Mouse (Mus musculus): ENCODE measurements around the gene Hoxb9. TPM values are rescaled to one million over a fixed set of nuclear protein-coding genes. Genes with fewer than 3 reads are reported as not detected.

Gene Hoxb9
- total and polyA plus RNA-seq, 2 experiments from 2014 or later = not detected

DNA sequence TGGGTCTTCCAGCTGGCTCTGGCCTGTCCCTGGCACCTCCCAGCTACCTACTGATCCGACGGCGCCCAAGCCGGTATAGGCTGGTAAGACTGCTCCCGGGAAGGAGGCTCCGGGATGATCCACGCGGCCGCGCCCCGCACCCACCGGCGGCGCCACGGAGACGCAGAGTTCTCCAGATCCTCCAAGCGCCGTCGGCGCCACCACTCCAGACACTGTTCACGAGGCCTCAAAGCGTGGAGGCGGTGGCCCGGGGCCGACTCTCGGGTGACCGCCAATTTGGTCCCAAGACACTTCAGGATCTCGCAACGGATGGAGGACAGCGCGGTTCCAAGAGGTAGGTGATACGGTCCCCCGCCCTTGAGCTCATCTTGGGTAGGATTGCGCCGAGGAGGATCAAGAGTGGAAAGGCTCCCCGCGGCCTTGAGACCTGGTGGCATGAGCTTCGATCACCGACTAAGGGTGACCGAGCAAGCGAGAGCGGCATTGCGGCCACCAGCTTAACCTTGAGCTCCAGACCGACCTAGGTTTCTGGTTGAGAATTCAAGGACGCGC is 19.7 kb upstream of the Hoxb9 start:
- Histone ChIP-seq H3K27me3 (ENCODE audit: insufficient read depth, low read length) (peaks cover 83% of the 10 kb centered on the region), H3K4me3 (ENCODE audit: low read depth, low read length) (no peak overlapping the region), H3K4me2 (ENCODE audit: low read depth, low read length, poor library complexity, severe bottlenecking) (no peak overlapping the region), H3K4me1 (ENCODE audit: insufficient read depth, low read length) (no peaks in the 10 kb centered on the region), H3K27ac (ENCODE audit: low read depth, low read length) (no peak overlapping the region), H3K36me3 (ENCODE audit: insufficient read depth, low read length) (no peaks in the 10 kb centered on the region), H3K9ac (replicated peaks; ENCODE audit: low read length, poor library complexity, severe bottlenecking) (no peak overlapping the region), H3K9me3 (ENCODE audit: low read length) (no peaks in the 10 kb centered on the region)
- no peak for ATAC-seq (ENCODE audit: low FRiP score)
- 2% methylated on average over 46 of the region's 46 CpGs for WGBS
- TF ChIP-seq CTCF (IDR thresholded peaks at IDR 0.05) = no peak
- DNase-seq (ENCODE audit: low spot score) = no peak

DNA sequence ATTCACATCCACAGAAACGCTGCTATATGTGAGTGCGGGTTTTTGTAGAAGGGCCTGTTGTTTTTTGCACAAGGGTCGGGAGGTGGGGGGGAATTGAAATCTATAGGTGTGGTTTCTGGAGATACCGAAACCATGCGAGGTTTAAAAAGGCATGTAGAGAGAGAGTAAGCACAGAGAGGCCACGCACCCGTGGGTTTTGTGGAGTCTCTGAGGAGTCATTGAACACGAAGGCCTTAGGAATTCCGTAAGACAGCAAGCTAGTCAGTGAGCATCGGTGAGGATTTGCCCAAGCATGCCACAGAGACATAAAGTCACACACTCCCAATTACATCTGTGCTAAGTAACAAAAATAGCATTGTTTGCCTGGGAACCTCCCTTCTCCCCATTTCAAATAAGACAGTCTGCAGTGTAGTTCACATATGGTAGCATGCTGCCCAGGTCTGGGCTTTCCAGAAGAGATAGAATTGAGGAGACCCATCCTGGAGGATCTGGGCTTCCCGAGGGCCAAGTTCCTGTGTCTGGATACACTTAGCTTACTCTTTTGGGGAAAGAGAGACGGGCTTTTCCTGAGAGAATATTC is 18.6 kb upstream of the Hoxb9 start:
- ATAC-seq (ENCODE audit: low FRiP score) (no peak), DNase-seq (ENCODE audit: low spot score) (no peak)
- H3K36me3 ChIP-seq (ENCODE audit: insufficient read depth, low read length) = no peaks in the 10 kb centered on the region
- TF ChIP-seq CTCF (IDR thresholded peaks at IDR 0.05) = no peak
- H3K4me2 ChIP-seq (ENCODE audit: low read depth, low read length, poor library complexity, severe bottlenecking) = no peak overlapping the region
- H3K27me3 ChIP-seq (ENCODE audit: insufficient read depth, low read length) = peaks cover 84% of the 10 kb centered on the region
- H3K9me3 ChIP-seq (ENCODE audit: low read length) = no peaks in the 10 kb centered on the region
- no peak overlapping the region for H3K9ac ChIP-seq (replicated peaks; ENCODE audit: low read length, poor library complexity, severe bottlenecking)
- H3K27ac ChIP-seq (ENCODE audit: low read depth, low read length) = no peak overlapping the region
- WGBS = 5% methylated on average over 12 of the region's 12 CpGs
- H3K4me3 ChIP-seq (ENCODE audit: low read depth, low read length) = no peak overlapping the region
- H3K4me1 ChIP-seq (ENCODE audit: insufficient read depth, low read length) = no peaks in the 10 kb centered on the region

DNA sequence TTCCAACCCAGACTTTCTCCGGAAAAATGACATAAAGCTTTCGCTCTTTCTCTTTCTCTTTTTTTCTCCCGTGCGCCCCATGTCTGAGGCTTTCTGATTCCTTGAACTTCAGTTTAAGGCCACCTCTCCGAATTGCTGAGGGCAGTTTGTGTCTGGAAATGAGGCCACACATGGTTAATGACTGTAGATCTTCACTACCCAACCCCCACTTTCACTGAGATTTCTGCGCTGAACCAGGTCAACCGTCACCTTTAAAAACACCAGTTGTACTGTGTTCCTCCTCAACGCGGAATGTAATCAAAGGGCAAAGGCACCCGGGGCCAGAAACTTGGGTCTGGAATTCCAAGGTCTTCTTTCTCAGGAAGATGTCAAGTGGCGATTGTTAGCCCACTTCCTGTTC is 17.0 kb upstream of the Hoxb9 start:
- Histone ChIP-seq H3K4me1 (ENCODE audit: insufficient read depth, low read length) (no peaks in the 10 kb centered on the region), H3K9ac (replicated peaks; ENCODE audit: low read length, poor library complexity, severe bottlenecking) (no peak overlapping the region), H3K9me3 (ENCODE audit: low read length) (no peaks in the 10 kb centered on the region), H3K27me3 (ENCODE audit: insufficient read depth, low read length) (peaks cover 97% of the 10 kb centered on the region), H3K4me2 (ENCODE audit: low read depth, low read length, poor library complexity, severe bottlenecking) (no peak overlapping the region), H3K27ac (ENCODE audit: low read depth, low read length) (no peak overlapping the region), H3K36me3 (ENCODE audit: insufficient read depth, low read length) (no peaks in the 10 kb centered on the region), H3K4me3 (ENCODE audit: low read depth, low read length) (no peak overlapping the region)
- TF ChIP-seq CTCF (IDR thresholded peaks at IDR 0.05) = no peak
- no peak for DNase-seq (ENCODE audit: low spot score)
- 1% methylated on average over 11 of the region's 11 CpGs for WGBS
- no peak for ATAC-seq (ENCODE audit: low FRiP score)

DNA sequence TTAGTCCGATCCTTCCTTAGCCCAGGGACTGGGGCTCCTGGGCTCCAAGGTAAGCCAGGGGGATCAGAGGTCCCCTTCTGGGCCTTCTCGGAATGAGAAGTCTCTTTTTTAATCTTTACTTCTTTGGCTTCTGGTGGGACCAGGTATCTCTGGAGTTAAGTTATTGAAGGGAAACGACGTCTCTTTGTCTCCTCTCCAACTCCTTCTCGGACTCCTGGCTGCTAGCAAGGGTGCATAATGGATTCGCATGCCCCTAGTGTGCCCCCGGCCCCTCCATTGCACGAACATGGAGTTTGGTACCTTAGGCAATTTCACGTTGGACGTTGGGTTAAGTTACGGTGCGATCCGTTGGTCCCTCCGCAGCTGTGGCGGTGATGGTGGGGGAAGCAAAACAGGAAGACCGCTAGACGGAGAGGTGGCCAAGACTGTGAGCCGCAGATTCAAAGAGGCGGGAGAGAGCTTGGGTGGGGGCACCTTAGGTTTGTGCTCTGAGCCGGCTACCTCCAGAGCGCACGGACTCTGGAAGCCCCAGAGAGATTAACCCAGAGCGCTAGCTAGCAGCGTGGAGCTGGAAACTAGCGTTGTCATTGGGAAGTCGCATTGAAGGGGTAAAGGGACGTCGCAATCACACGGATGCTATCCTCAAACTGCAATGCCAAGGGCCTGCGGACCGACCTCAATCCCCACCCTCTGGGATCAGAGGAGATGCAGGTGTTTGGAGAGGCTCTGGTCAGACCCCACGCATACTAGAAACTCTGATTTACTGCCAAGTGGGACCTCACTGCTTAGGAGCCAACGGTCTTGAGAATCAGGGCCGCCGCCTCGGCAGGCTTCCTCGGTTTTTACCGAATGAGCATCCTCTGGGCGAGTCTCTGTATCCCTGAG is 15.9 kb upstream of the Hoxb9 start:
- Histone ChIP-seq H3K4me2 (ENCODE audit: low read depth, low read length, poor library complexity, severe bottlenecking) (no peak overlapping the region), H3K4me1 (ENCODE audit: insufficient read depth, low read length) (no peaks in the 10 kb centered on the region), H3K9me3 (ENCODE audit: low read length) (no peaks in the 10 kb centered on the region), H3K36me3 (ENCODE audit: insufficient read depth, low read length) (no peaks in the 10 kb centered on the region), H3K27ac (ENCODE audit: low read depth, low read length) (no peak overlapping the region), H3K4me3 (ENCODE audit: low read depth, low read length) (no peak overlapping the region), H3K27me3 (ENCODE audit: insufficient read depth, low read length) (peaks cover 96% of the 10 kb centered on the region), H3K9ac (replicated peaks; ENCODE audit: low read length, poor library complexity, severe bottlenecking) (no peak overlapping the region)
- TF ChIP-seq CTCF (IDR thresholded peaks at IDR 0.05) = no peak
- DNase-seq (ENCODE audit: low spot score) = no peak
- no peak for ATAC-seq (ENCODE audit: low FRiP score)
- WGBS = 1% methylated on average over 39 of the region's 39 CpGs

DNA sequence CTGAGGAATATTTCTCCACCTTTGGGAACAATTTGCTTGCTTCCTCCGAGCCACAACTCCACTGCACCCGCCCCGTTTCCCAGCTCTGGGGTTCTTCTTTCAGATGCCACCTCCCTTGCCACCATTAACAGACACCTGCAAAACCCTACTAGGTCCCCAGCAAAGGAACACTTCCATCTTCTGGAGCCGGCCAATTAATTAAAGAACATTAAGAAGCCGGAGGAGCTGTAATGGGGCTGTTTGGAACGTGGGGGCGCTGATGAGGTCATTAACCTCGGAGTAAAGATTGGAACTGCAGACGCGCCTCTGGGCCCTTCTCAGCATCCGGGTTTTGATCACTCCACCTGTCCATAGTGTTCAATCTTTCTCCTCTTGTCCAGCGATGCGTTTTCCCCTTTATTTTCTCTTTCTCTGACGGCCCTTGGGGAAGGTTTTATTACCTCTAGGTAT is 15.2 kb upstream of the Hoxb9 start:
- Histone ChIP-seq H3K9me3 (ENCODE audit: low read length) (no peaks in the 10 kb centered on the region), H3K4me3 (ENCODE audit: low read depth, low read length) (no peak overlapping the region), H3K4me2 (ENCODE audit: low read depth, low read length, poor library complexity, severe bottlenecking) (no peak overlapping the region), H3K9ac (replicated peaks; ENCODE audit: low read length, poor library complexity, severe bottlenecking) (no peak overlapping the region), H3K27ac (ENCODE audit: low read depth, low read length) (no peak overlapping the region), H3K36me3 (ENCODE audit: insufficient read depth, low read length) (no peaks in the 10 kb centered on the region), H3K27me3 (ENCODE audit: insufficient read depth, low read length) (peaks cover 96% of the 10 kb centered on the region), H3K4me1 (ENCODE audit: insufficient read depth, low read length) (no peaks in the 10 kb centered on the region)
- no peak for DNase-seq (ENCODE audit: low spot score)
- WGBS = 1% methylated on average over 14 of the region's 14 CpGs
- no peak for TF ChIP-seq CTCF (IDR thresholded peaks at IDR 0.05)
- no peak for ATAC-seq (ENCODE audit: low FRiP score)

DNA sequence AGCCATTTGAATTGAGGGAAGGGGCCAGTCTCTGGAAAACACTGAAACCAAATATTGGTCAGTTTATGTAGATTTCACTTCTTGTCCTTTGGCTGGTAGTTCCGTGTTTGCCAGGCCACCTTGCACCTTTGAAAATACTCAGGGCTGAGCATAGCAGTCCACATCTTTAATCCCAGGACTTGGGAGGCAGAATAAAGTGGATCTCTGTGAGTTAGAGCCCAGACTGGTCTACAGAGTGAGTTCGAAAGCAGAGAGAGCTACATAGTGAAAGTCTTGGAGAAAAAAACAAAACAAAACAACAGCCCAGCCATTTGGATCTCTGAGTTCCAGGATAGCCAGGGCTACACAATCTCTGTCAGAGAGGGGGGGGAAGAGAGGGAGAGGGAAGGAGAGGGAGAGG is 14.1 kb upstream of the Hoxb9 start:
- Histone ChIP-seq H3K4me1 (ENCODE audit: insufficient read depth, low read length) (no peaks in the 10 kb centered on the region), H3K27me3 (ENCODE audit: insufficient read depth, low read length) (peaks cover 97% of the 10 kb centered on the region), H3K4me2 (ENCODE audit: low read depth, low read length, poor library complexity, severe bottlenecking) (no peak overlapping the region), H3K36me3 (ENCODE audit: insufficient read depth, low read length) (no peaks in the 10 kb centered on the region), H3K4me3 (ENCODE audit: low read depth, low read length) (no peak overlapping the region), H3K9me3 (ENCODE audit: low read length) (no peaks in the 10 kb centered on the region), H3K9ac (replicated peaks; ENCODE audit: low read length, poor library complexity, severe bottlenecking) (no peak overlapping the region), H3K27ac (ENCODE audit: low read depth, low read length) (no peak overlapping the region)
- DNase-seq (ENCODE audit: low spot score) (no peak), ATAC-seq (ENCODE audit: low FRiP score) (no peak)
- no peak for TF ChIP-seq CTCF (IDR thresholded peaks at IDR 0.05)
- 24% methylated on average over 2 of the region's 2 CpGs for WGBS

All from midbrain, postnatal 0 days (tissue).